Mouse (Mus musculus): ENCODE data around the gene Rcn3.
A peak's percentile ranks its signal among the peaks of the same experiment; 100 is the strongest.
"Not testable (repeated sequence)": the region's sequence is repeated elsewhere in the genome, so short reads cannot be mapped to it uniquely, and the experiment has no call there.

Gene Rcn3

GRCm38 (mm10) chr7:45092048-45092447, at the start of gene Rcn3:
Gene Rcn3, minus strand, starts transcription at chr7:45092221.
- peak; percentile 62 for DNase-seq (ENCODE audit: low read depth, low spot score)

GRCm38 (mm10) chr7:45141319-45141718, 49.3 kb upstream of the Rcn3 start:
- no peak for DNase-seq (ENCODE audit: low read depth, low spot score)

- DNase-seq (ENCODE audit: low read depth, low spot score): no peak
Measured at GRCm38 (mm10) chr7:45139904-45140723, 48.1 kb upstream of the Rcn3 start.

GRCm38 (mm10) chr7:45138403-45138802, 46.4 kb upstream of the Rcn3 start:
- DNase-seq (ENCODE audit: low read depth, low spot score): no peak

- DNase-seq (ENCODE audit: low read depth, low spot score): no peak
Measured at GRCm38 (mm10) chr7:45137171-45138006, 45.4 kb upstream of the Rcn3 start.

- DNase-seq (ENCODE audit: low read depth, low spot score): peak; percentile 84
Measured at GRCm38 (mm10) chr7:45135993-45136567, 44.1 kb upstream of the Rcn3 start, which contains the start of the genes Gm45713 and Flt3l. Gene Gm45713, minus strand, starts transcription at chr7:45136231. Gene Flt3l, minus strand, starts transcription at chr7:45136432.

GRCm38 (mm10) chr7:45135370-45135769, 43.3 kb upstream of the Rcn3 start:
- DNase-seq (ENCODE audit: low read depth, low spot score): no peak

GRCm38 (mm10) chr7:45134544-45135026, 42.6 kb upstream of the Rcn3 start:
- DNase-seq (ENCODE audit: low read depth, low spot score): no peak

- no peak for DNase-seq (ENCODE audit: low read depth, low spot score)
Measured at GRCm38 (mm10) chr7:45133446-45134159, 41.6 kb upstream of the Rcn3 start.

- DNase-seq (ENCODE audit: low read depth, low spot score): no peak
Measured at GRCm38 (mm10) chr7:45131850-45132249, 39.8 kb upstream of the Rcn3 start.

GRCm38 (mm10) chr7:45129776-45130512, 37.9 kb upstream of the Rcn3 start:
- no peak for DNase-seq (ENCODE audit: low read depth, low spot score)

- DNase-seq (ENCODE audit: low read depth, low spot score): no peak
Measured at GRCm38 (mm10) chr7:45129318-45129717, 37.3 kb upstream of the Rcn3 start.

- DNase-seq (ENCODE audit: low read depth, low spot score): peak; percentile 99
Measured at GRCm38 (mm10) chr7:45128624-45129246, 36.7 kb upstream of the Rcn3 start, which contains the start of gene Rpl13a. Gene Rpl13a, minus strand, starts transcription at chr7:45128761.

GRCm38 (mm10) chr7:45127700-45128224, 35.7 kb upstream of the Rcn3 start:
- no peak for DNase-seq (ENCODE audit: low read depth, low spot score)

- DNase-seq (ENCODE audit: low read depth, low spot score): no peak
Measured at GRCm38 (mm10) chr7:45126844-45127699, 35.1 kb upstream of the Rcn3 start.

GRCm38 (mm10) chr7:45126147-45126843, 34.3 kb upstream of the Rcn3 start:
- no peak for DNase-seq (ENCODE audit: low read depth, low spot score)

- DNase-seq (ENCODE audit: low read depth, low spot score): not testable (repeated sequence)
Measured at GRCm38 (mm10) chr7:45125649-45126048, 33.6 kb upstream of the Rcn3 start.

- no peak for DNase-seq (ENCODE audit: low read depth, low spot score)
Measured at GRCm38 (mm10) chr7:45125144-45125600, 33.2 kb upstream of the Rcn3 start.

Measured in retina, postnatal 7 days (tissue).